Mouse (Mus musculus) lung, adult 2 months (tissue): ENCODE data around the gene Tmem189.

Source experiments
- CTCF ChIP-seq: fragments of 200-500 bp; IDR thresholded peaks from 2 replicates; pipeline ENCODE4 v1.5.1; 2011; ENCODE audit warnings: mild to moderate bottlenecking, low read length, control low read depth; ENCODE audit not compliant: insufficient read depth
- POLR2A ChIP-seq: fragments of 200-500 bp; IDR thresholded peaks from 2 replicates; pipeline ENCODE4 v1.6.1; 2011; ENCODE audit warnings: low read depth, mild to moderate bottlenecking, control low read depth, low read length, borderline replicate concordance; ENCODE audit errors: extremely low read depth

DNA sequence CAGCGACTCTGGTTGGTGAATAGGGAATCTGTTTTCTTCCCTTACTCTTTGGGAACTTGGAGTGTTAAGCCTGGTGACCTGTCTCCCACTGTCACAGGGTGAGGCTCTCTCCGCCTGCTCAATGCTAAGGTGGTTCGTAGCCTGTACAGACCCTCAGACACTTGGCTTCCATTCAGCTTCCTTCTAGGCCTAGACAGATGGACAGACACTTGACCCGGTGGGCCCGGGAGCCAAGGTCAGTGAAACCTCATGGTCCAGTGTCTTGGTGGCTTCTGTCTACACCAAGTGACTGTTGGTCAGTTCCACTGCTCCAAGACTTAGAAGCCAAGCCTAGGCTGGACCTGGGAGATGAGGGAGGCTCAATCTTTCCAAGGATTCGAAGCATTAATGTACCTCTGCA is 1.8 kb upstream of the Tmem189 start:
- TF ChIP-seq CTCF (no peak), POLR2A (peak; percentile 42; the same call in 1 of the 2 replicates)
